Mouse (Mus musculus) adrenal gland, postnatal 36 days (tissue): ENCODE measurements at regions not wholly inside any gene's neighbourhood (a gene's known extent, or its start where the extent isn't known, plus 50 kb on each side); places are given as distances from the start of the nearest gene placed in this dataset.

Experiments used
- DNase-seq, 2 experiments: peaks; one replicate each; pipeline ENCODE4 v3.0.0; 2021; ENCODE audit warnings: mixed read lengths in 1 of 2

- DNase-seq: no peak
Observed at GRCm38 (mm10) chr5:39023241-39023640, 146.6 kb upstream of the Clnk start.

DNA sequence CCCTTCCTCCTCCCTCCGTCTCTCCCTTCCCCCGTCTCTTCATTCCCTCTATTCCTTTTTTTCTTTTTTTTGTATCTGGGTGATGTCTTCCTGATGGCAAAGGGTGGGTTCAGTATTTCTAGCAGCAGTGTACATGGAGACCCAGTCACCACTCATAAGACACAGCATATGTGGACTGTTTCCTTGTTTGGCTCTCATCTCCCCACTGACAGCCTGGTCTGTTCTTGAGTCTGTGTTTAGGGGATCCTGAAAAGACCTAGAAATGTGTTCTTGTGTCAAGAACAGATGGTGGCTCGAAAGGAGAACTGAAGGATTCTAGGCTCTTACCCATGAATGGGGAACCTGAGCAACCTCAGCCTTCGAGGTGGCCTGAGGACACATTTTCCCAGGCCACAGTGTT is 124.0 kb upstream of the Clnk start:
- DNase-seq: no peak

DNA sequence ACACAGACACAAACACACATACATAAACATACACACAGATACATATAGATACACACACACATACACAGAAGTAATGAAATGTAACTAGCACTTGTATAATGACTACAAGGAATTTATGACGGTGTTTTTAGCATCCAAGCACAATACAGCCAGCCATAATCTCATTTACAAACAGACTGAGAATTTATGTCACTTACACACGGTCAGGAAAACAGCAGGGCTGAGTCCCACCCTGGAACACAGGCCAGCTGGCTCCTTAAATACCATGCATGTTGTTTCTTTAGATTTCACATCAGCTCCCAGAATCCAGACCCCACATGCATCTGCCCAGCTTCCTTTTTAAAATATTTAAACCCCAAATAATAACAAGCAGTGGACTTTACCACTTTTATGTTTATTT is 123.1 kb upstream of the Clnk start:
- no peak for DNase-seq

GRCm38 (mm10) chr5:38972397-38973159 is 96.0 kb upstream of the Clnk start:
- no peak for DNase-seq

GRCm38 (mm10) chr5:38970497-38970896 is 93.9 kb upstream of the Clnk start:
- DNase-seq: no peak

- DNase-seq: no peak
Observed at GRCm38 (mm10) chr5:38967010-38967409, 90.4 kb upstream of the Clnk start.

DNA sequence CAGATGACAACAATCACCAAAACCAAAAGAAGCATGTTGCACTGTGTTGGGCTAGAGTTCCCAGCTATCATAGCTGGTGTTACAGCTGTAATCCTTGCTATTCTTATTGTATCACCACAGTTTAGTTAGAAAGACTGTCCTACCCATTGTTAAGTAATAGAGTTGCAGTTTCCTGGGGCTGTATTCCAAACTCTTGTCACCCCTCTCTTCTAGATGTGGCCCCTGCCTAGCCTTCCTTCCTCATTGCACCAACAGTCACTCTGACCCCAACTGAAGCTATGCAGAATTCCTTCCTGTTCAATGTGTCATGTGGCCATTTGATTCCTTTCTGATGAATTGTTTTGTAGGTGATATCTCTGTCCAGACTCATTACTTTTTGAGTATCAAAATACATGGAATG is 87.8 kb upstream of the Clnk start:
- DNase-seq: no peak

DNA sequence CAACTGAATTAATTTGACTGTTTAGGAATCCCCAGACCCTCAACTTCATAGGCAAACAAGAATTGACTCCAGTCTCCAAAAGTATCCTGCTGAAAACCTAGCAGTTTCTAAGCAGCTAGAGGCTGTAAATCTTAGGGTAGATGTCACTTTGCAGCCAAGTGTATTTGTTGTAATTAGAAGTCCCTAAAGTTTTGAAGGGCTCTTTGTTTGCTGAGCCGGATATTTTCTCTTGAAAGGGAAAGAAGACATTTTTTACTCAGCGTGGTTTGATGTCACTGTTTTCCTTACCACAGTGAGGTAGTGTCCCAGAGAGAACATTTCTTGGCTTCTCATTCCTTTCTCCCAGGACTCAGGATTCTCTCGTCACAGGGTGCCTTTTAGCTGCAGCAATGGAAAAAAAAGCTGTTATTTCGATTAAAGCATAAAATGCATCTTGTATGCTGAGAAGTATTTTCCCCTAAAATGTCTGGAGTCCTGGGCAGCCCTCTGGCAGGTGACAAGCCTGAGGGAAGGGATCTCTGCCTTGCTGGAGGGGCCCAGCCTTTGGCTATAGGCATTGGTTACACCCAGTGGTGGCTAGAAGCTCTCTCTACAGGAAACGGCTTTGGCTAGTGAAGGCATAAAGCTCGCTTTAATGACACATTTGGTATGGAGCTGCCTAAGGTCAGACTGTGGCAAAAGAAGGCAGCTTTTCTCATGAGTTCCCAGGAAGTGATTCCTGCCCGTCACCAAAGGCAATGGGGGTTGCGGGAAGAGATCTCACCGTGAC is 74.1 kb upstream of the Clnk start:
- DNase-seq: no peak

- DNase-seq: no peak
Observed at GRCm38 (mm10) chr5:38945903-38946686, 69.5 kb upstream of the Clnk start.

DNA sequence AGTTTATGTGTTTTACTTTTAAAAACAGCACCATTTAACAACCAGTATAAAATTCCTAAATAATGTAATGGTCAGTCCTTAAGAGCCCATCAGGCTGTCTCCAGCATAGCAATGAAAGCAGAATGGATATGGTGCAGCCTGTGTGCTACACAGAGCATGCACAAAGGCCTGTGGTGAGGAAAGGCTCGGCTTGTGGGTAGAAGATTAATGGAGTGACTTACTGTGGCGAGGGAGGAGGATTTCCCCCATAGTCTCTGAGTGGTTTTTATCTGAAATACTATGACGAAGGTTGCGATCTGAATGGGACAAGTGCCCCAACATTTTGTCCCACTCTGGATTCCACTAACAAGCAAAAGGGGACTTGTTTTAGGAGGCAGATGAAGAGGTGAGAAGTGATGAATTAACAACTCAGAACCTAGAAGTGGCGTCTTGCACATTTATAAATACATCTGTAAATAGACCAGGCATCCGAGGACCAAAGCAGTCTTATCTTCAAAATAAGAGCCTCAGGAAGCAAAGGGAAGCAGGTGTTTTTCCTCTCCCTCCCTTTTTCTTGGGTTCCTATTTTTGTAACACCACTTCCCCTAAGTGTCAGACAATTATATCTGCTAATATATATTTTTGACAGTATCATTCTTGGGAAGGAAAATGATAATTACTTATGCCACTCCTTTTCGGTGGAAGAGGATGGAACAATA is 55.9 kb upstream of the Clnk start:
- no peak for DNase-seq

DNA sequence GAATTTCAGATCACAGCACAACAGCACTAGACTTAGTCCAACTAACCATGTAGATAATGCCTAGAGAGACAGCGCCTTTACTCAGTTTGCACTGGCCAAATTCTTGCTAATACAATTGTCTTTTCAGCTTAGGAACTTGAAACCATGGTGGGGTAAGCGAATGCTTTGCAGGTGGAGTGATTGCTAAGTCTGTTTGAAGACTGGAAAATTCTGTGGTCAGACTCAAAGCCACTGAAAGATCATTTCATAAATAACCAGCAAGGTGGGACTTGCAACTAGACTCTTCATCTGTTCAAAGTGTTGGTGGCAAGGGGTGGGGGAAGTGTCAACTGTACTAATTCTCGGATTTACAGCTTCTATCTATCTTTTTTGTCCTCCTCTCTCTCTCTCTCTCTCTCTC is 50.4 kb upstream of the Clnk start:
- DNase-seq: no peak
